Mouse (Mus musculus) layer of hippocampus, postnatal 10 days (tissue): ENCODE measurements at regions not wholly inside any gene's neighbourhood (a gene's known extent, or its start where the extent isn't known, plus 50 kb on each side); places are given as distances from the start of the nearest gene placed in this dataset.
A peak's percentile ranks its signal among the peaks of the same experiment; 100 is the strongest.

Experiments used
- DNase-seq, 2 experiments: peaks; one replicate each; pipeline ENCODE4 v3.0.0; 2021; ENCODE audit warnings: low spot score in 2 of 2

DNA sequence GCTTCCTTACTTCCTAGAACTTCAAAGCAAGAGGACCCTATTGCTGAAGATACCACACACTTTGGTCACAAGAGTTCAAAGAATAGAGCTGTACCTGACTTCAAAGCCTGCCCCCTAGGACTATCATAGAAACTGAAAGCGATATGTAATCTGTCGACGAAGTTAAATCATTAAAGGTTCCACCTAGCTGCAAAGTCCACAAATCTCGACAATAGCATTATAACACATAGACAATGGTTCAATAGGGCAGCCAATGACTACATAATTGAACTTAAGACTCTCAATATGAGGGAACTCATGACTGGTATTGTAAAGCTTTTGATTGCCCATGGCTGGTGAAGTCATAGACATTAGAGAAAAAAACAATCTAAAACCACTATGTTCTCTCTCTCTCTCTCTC is 200.8 kb downstream of the Fscb start:
- DNase-seq: no peak

DNA sequence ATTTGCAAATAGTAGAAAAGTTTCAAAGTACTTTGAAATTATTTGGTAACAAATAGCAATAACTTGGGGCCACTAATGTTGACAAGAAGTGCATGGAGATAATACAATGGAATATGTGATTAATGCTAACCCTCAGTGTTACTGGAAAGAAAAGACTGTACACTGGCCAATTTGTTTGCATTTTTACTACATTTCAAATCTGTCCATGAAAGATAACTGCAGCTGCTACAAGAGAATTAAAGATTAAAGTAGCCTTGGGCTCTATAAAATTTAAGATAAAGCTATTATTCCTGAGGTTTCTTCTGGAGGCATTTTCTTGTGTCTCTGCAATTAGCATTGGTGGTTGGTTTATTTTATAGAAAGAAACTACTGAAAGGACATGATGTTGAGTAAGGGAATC is 208.4 kb downstream of the Fscb start:
- DNase-seq: no peak

DNA sequence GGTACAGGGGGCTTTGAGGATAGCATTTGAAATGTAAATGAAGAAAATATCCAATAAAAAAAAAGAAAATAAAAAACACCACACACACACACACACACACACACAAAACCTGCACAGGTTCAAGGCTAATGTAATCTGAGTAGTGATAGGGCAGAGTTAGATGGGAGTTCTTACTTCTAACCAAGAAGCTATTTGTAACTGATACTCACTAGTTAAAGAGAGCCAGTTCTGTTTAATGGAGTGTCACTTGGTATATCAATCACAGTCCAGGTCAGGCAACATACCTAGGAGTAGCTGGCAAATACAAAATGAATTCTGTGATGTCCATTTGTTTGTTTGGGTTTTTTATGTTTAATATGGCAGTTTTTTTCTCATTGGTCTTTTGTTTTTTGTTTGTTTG is 219.5 kb downstream of the Fscb start:
- no peak for DNase-seq

DNA sequence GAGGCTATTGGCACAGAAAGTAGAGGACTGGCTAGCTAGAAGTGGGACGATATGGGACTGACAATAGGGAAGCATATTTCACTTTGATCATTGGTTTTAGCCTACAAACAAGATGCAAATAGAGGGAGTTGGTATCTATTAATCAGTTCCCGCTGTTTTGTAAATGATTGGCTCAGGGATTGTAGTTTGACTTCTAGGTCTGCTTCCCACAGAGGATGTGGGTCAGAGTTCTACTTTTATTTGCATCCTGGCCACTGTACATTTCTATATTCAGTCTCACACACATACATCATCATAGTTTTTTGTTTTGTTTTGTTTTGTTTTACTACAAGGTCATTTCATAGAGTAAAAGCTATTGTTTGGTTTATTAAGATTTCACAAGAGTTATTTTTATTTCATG is 224.5 kb downstream of the Fscb start:
- no peak for DNase-seq

DNA sequence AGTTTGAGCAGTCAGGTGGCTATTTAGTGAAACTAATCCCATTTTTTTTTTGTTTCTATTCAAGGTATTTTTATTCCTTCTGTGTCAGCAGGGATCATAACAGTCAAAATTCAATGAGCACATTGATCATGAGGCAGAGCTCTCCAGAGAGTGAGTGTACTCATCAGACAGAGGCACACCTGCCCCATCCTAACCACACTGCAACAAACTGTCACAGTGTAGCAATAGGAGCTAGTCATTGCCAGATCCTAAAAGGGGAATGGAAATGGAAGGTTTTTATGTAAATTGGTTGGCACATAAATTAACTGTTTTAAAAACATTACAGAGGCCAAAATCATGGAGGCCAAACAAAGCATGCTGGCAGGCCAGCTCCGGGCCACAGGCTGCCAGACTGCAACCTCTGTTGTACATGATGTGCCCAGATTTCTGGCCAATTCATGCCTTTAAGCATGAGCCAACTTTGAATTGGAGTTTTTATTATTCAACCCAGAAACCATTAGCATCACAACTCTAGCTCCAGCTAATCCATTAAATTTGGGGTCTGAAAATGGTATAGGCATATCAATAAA is 244.9 kb downstream of the Fscb start:
- DNase-seq: peak; percentile 35 to 58

- DNase-seq: no peak
Measured at GRCm38 (mm10) chr12:64216409-64216808, 258.1 kb downstream of the Fscb start.

DNA sequence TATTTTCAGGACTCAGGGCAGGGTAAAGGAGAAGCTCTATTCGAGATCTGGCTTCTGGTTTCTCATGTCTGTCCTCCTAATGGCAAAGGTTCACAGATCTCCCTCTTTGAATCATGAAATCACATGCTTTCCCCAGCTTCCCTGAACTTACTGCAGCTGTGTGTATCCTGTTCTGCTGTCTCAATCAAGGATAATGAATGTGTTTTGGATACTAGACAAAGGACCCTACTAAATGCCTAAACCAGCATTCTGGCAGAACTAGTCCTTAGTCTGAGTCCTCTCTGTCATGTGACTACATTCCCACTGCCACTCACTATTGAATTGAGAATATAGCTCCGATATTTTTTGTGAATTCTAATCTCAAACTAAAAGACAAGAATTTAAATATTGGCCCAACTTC is 276.1 kb downstream of the Fscb start:
- DNase-seq: no peak
